Mouse (Mus musculus) stomach, postnatal 0 days (tissue): ENCODE measurements around the gene Csdc2. TPM values are rescaled to one million over a fixed set of nuclear protein-coding genes. Genes with fewer than 3 reads are reported as not detected.
A peak's percentile ranks its signal among the peaks of the same experiment; 100 is the strongest.

Source experiments
- ATAC-seq: fragments of 200-750 bp; cut with Nextera tagmentation; 2 replicates; pipeline ENCODE4 v1.8.0; 2017; ENCODE audit not compliant: low FRiP score, low TSS enrichment
- DNase-seq: peaks from one replicate; pipeline ENCODE4 v3.0.0-alpha.2; 2016; ENCODE audit warnings: low spot score
- H3K27ac ChIP-seq: fragments of 300-500 bp; sonication (generic); replicated peaks from 2 replicates; pipeline ENCODE4 v1.5.1; 2014; ENCODE audit warnings: mild to moderate bottlenecking, control low read depth
- H3K27me3 ChIP-seq: fragments of 300-500 bp; sonication (generic); 2 replicates; pipeline ENCODE4 v1.6.1; 2014; ENCODE audit warnings: low read length; ENCODE audit not compliant: control insufficient read depth, insufficient read depth
- H3K36me3 ChIP-seq: fragments of 300-500 bp; sonication (generic); 2 replicates; pipeline ENCODE4 v1.6.1; 2014; ENCODE audit warnings: low read length, mixed read lengths; ENCODE audit not compliant: control insufficient read depth, insufficient read depth
- H3K4me1 ChIP-seq: fragments of 300-500 bp; sonication (generic); replicated peaks from 2 replicates; pipeline ENCODE4 v1.6.1; 2014; ENCODE audit warnings: antibody characterized with exemption; ENCODE audit not compliant: control insufficient read depth, insufficient read depth
- H3K4me2 ChIP-seq: fragments of 300-500 bp; sonication (generic); replicated peaks from 2 replicates; pipeline ENCODE4 v1.6.1; 2014; ENCODE audit warnings: low read depth, mild to moderate bottlenecking, control low read depth, moderate library complexity
- H3K4me3 ChIP-seq: fragments of 300-500 bp; sonication (generic); 2 replicates; pipeline ENCODE4 v1.5.1; 2014; ENCODE audit warnings: low read depth, low read length, control low read depth
- H3K9ac ChIP-seq: fragments of 300-500 bp; sonication (generic); 2 replicates; pipeline ENCODE4 v1.6.1; 2014; ENCODE audit warnings: mild to moderate bottlenecking, low read length, control low read depth, mixed read lengths
- H3K9me3 ChIP-seq: fragments of 300-500 bp; sonication (generic); 2 replicates; pipeline ENCODE4 v1.6.1; 2016; ENCODE audit warnings: low read length; ENCODE audit not compliant: control insufficient read depth
- CTCF ChIP-seq: IDR thresholded peaks from 2 replicates; pipeline ENCODE4 v1.5.1; 2016; ENCODE audit warnings: antibody characterized with exemption, low read depth, mild to moderate bottlenecking, moderate library complexity
- EP300 ChIP-seq: optimal IDR thresholded peaks from 2 replicates; pipeline ENCODE3; 2016; ENCODE audit warnings: antibody characterized with exemption
- WGBS: fragments of 180-500 bp; shearing (Covaris S2); extraction: QIAGEN DNeasy Blood & Tissue Kit; methylation state at CpG from one replicate; pipeline ENCODE4 v1.1.7; 2014; 5-methylcytosine and 5-hydroxymethylcytosine counted together
- polyA plus RNA-seq: library from polyadenylated mRNA; unstranded; fragments of >200 nt; fragmentation: Nextera tagmentation; extraction: Ambion mirVana; gene quantifications from 2 replicates; pipeline ENCODE4 v1.2.1, GENCODE M21; 2015

Gene Csdc2
- polyA plus RNA-seq: 9.5 and 9.7 TPM in 2 replicates

DNA sequence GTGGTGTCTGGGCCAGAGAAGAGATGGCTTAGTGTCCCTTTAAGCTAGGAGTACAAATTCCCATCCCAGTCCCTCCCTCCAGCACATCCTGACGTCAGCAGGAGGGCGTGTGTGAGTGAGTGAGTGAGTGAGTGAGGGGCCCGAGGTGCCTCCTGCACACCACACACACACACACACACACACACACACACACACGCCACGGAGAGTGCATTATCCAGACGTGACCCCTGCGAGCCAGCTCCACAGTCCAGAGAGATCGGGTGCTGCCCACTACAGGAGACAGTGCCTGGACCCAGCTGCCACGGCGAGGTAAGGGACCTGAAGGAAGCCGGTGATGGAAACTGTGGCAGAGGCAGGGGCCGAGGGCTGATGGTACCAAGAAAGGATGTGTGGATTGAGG lies at the start of gene Csdc2:
Csdc2 (plus strand) TSS at position 81 of the 400 bp plus-strand sequence.
- WGBS: 2% methylated on average over 12 of the region's 12 CpGs

DNA sequence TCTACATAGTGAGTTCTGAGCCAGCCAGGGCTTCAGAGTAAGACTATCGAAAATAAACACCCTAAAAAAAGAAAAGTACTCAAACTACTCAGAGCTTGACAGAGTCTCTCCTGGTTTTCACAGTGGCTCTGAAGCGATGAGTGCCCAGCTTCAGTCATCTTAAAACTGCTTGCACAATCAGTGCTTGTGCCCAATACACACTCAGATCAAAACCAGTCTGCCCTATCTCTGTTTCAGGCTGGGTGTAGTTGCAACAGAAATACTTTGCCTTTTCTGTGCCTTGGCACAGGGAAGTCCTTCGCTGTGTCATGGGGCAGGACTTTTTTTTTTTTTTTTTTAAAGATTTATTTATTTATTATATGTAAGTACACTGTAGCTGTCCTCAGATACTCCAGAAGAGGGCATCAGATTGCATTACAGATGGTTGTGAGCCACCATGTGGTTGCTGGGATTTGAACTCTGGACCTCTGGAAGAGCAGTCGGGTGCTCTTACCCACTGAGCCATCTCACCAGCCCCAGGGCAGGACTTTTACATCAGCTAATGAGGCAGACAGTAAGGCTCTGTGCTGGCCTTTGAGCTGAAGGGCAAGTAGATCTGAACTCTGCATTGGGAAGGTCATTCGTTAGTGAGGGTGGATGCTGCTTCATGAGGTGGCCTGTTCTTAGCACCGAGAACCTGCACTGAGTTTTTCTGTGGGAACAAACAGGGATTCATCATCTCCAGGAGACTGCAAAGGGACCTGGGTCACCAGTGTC lies 49.6 kb upstream of the Csdc2 start:
- no peak overlapping the region for H3K4me3 ChIP-seq
- no peaks in the 10 kb centered on the region for H3K4me1 ChIP-seq
- no peak overlapping the region for H3K27ac ChIP-seq
- H3K9ac ChIP-seq: no peak overlapping the region
- 90% methylated on average over 6 of the region's 6 CpGs for WGBS
- no peaks in the 10 kb centered on the region for H3K9me3 ChIP-seq
- peaks cover 5% of the 10 kb centered on the region; the same call in 1 of the 2 replicates for H3K36me3 ChIP-seq
- ATAC-seq (no peak), DNase-seq (no peak)
- no peak for TF ChIP-seq CTCF
- no peak for TF ChIP-seq EP300
- no peaks in the 10 kb centered on the region for H3K27me3 ChIP-seq
- H3K4me2 ChIP-seq: no peak overlapping the region

More for the DNA sequence above, at the start of gene Csdc2:
- H3K9me3 ChIP-seq: no peaks in the 10 kb centered on the region
- H3K27me3 ChIP-seq: no peaks in the 10 kb centered on the region
- H3K4me2 ChIP-seq: peak within 1 kb of the TSS; percentile 60
- H3K9ac ChIP-seq: peak within 1 kb of the TSS; percentile 59
- peak within 1 kb of the TSS; percentile 47 for H3K4me3 ChIP-seq
- no peaks in the 10 kb centered on the region for H3K36me3 ChIP-seq
- H3K27ac ChIP-seq: peak within 1 kb of the TSS; percentile 78
- ATAC-seq: peak; percentile 48
- peaks cover 2% of the 10 kb centered on the region; the same call in 1 of the 2 replicates for H3K4me1 ChIP-seq
- TF ChIP-seq CTCF (peak; percentile 49), EP300 (no peak)
- peak; percentile 55 for DNase-seq

DNA sequence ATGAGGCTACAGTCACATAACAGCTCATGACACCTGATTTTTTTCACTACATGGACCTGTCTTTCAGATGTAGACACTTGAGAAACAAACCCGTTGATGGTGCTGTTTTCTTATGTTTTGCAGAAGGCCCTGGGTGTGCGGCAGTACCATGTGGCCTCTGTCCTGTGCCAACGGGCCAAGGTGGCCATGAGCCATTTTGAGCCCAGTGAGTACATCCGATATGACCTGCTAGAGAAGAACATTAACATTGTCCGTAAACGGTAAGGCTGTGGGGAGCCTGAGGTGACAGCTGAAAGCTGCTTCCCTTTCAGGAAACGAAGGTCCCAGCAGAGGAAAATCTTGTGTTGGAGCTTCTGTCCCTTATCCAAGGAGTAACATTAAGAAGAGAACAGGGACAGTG lies 47.4 kb upstream of the Csdc2 start:
- ATAC-seq (no peak), DNase-seq (no peak)
- no peaks in the 10 kb centered on the region for H3K4me1 ChIP-seq
- H3K9ac ChIP-seq: no peak overlapping the region
- 91% methylated on average over 7 of the region's 7 CpGs for WGBS
- H3K27ac ChIP-seq: no peak overlapping the region
- no peaks in the 10 kb centered on the region for H3K27me3 ChIP-seq
- no peak overlapping the region for H3K4me2 ChIP-seq
- TF ChIP-seq CTCF (no peak), EP300 (no peak)
- no peaks in the 10 kb centered on the region for H3K9me3 ChIP-seq
- peaks cover 8% of the 10 kb centered on the region for H3K36me3 ChIP-seq
- no peak overlapping the region for H3K4me3 ChIP-seq

GRCm38 (mm10) chr15:81891140-81891802 lies 45.3 kb upstream of the Csdc2 start:
- Histone ChIP-seq H3K4me2 (no peak overlapping the region), H3K27ac (no peak overlapping the region), H3K9me3 (no peaks in the 10 kb centered on the region), H3K4me3 (no peak overlapping the region), H3K9ac (no peak overlapping the region), H3K36me3 (peaks cover 12% of the 10 kb centered on the region), H3K27me3 (no peaks in the 10 kb centered on the region), H3K4me1 (no peaks in the 10 kb centered on the region)
- WGBS: 78% methylated on average over 7 of the region's 7 CpGs
- no peak for TF ChIP-seq CTCF
- TF ChIP-seq EP300: no peak
- DNase-seq (no peak), ATAC-seq (no peak)

DNA sequence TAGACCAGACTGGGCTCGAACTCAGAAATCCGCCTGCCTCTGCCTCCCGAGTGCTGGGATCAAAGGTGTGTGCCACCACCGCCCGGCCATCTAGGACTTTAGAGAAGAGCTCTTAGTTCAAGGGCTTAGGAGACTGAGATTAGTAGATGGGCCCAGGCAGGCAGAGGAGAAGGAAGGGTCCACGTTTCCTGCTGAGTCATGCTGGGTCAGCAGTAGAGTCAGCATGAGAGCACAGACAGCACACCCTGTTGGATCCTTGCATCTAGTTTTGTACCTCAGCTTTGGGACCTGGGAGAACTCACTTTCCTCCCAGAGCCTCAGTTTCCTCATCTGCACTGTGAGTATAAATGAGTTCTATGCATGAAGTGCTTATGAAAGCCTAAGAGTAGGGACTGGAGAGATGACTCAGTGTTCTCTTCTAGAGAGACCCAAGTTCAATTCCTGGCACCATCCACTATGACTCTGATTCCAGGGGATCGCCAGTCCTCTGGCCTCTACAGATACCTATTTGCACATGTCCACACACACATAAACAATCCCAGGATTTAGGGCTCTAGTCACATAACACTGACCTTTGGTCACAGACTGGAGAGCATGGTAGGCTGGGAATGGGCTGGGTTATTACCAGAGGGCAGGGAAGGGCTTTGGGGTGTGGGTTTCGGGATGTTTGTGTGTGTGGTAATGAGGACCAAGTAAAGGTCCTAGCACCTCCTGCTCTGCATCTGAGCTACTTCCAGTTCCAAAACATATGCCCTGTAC lies 44.6 kb upstream of the Csdc2 start:
- no peaks in the 10 kb centered on the region for H3K4me1 ChIP-seq
- H3K9me3 ChIP-seq: no peaks in the 10 kb centered on the region
- H3K36me3 ChIP-seq: peaks cover 12% of the 10 kb centered on the region
- H3K4me2 ChIP-seq: no peak overlapping the region
- H3K27ac ChIP-seq: no peak overlapping the region
- H3K27me3 ChIP-seq: no peaks in the 10 kb centered on the region
- ATAC-seq: no peak
- no peak for TF ChIP-seq EP300
- no peak for TF ChIP-seq CTCF
- 86% methylated on average over 8 of the region's 8 CpGs for WGBS
- no peak overlapping the region for H3K4me3 ChIP-seq
- H3K9ac ChIP-seq: no peak overlapping the region
- no peak for DNase-seq
